Mouse (Mus musculus): ENCODE results near the gene Tns1. TPM values are rescaled to one million over a fixed set of nuclear protein-coding genes. Genes with fewer than 3 reads are reported as not detected.
A peak's percentile ranks its signal among the peaks of the same experiment; 100 is the strongest.

Tns1 gene
- polyA plus RNA-seq, 1 experiment from 2014 or later: 9.3 TPM

DNA sequence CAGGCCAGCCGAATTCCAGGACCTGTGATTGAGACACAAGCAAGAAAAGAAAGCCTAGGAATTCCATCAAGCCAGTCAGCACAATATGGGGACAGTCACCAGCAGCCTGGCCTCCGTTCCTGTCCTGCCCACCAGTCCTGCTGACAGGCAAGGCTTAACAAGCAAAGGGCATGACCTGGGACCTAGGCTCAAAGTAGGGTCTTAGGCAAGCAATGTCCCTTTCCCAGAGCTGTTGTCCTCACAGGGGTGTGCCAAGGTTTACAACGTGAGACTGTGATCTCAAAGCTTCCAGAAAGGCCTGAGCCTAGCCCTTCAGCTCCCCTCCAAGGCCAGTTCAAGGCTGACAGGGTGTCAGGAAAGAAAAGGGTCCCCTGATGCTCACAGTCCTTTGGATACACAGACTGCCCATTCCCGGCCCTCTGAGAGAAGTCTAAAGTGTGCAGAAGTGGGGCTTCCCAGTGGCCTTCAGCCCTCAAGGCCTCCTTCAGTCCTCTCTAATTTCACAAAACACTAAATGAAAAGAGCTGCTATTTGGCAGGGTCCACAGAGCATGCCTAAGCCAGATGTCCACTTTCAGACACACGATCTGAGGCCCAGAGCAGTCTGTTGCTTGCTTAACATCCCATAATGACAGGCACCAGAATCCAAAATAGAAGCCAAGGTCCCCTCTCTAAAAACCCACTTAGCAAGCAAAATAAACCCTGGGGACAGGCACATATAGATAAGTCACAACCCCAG, 131.9 kb downstream of the Tns1 start:
- Histone ChIP-seq H3K27ac (ENCODE audit: low read depth, low read length) (no peak overlapping the region), H3K4me1 (ENCODE audit: control insufficient read depth, insufficient read depth, low read length) (no peaks in the 10 kb centered on the region), H3K4me3 (ENCODE audit: low read depth, low read length) (no peak overlapping the region), H3K9me3 (ENCODE audit: control insufficient read depth, low read length) (no peaks in the 10 kb centered on the region), H3K4me2 (no peak overlapping the region), H3K9ac (ENCODE audit: low read length) (no peak overlapping the region), H3K27me3 (ENCODE audit: control insufficient read depth, insufficient read depth, low read length) (no peaks in the 10 kb centered on the region), H3K36me3 (ENCODE audit: control insufficient read depth, insufficient read depth, low read length) (no peaks in the 10 kb centered on the region)
- ATAC-seq (ENCODE audit: low FRiP score) (no peak), DNase-seq (ENCODE audit: low spot score, missing footprints) (no peak)
- WGBS: 60% methylated on average over 5 of the region's 5 CpGs

DNA sequence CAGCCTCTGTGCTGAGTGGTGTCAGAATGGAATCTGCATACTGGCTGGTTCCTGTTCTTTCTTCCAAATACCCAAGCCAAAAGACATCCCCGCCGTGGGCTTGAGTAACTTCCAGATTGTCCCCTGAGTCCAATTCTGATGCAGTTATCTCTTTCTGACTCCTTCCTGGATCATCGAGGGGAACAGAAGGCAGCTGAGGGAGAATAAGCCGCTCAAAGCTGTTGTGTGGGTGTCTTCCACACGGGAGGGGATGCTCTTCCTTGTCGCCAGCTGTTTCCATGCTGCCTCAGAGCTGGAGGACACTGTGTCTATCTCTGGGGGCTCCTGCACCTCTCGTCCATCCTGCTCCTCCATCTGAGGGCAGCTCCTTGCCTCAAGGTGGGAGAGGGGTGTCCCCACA, 133.0 kb downstream of the Tns1 start:
- 83% methylated on average over 7 of the region's 7 CpGs for WGBS
- H3K36me3 ChIP-seq (ENCODE audit: control insufficient read depth, insufficient read depth, low read length): no peaks in the 10 kb centered on the region
- no peak overlapping the region for H3K27ac ChIP-seq (ENCODE audit: low read depth, low read length)
- no peak for ATAC-seq (ENCODE audit: low FRiP score)
- no peak overlapping the region for H3K4me2 ChIP-seq
- DNase-seq (ENCODE audit: low spot score, missing footprints): no peak
- no peaks in the 10 kb centered on the region for H3K4me1 ChIP-seq (ENCODE audit: control insufficient read depth, insufficient read depth, low read length)
- H3K4me3 ChIP-seq (ENCODE audit: low read depth, low read length): no peak overlapping the region
- no peaks in the 10 kb centered on the region for H3K27me3 ChIP-seq (ENCODE audit: control insufficient read depth, insufficient read depth, low read length)
- H3K9me3 ChIP-seq (ENCODE audit: control insufficient read depth, low read length): no peaks in the 10 kb centered on the region
- no peak overlapping the region for H3K9ac ChIP-seq (ENCODE audit: low read length)

DNA sequence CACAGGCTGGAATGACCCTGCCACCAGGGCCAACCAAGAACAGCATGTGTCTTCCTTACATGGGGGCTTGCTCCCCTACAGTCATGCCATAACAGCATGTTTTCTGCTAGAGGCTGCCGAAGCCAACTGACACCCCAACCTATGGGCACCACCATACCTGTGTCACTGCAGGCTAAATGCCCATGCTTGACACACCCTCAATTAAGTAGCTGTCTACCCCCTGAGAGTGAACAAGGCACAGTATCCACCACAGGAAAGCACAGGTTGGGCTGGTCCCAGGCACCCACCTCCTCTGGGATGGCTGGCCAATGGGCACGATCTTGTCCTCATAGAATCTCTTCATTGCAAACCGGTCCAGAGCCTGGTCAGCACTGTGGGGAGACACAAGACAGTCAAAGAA, 134.2 kb downstream of the Tns1 start:
- Histone ChIP-seq H3K27me3 (ENCODE audit: control insufficient read depth, insufficient read depth, low read length) (no peaks in the 10 kb centered on the region), H3K4me2 (no peak overlapping the region), H3K27ac (ENCODE audit: low read depth, low read length) (no peak overlapping the region), H3K9me3 (ENCODE audit: control insufficient read depth, low read length) (no peaks in the 10 kb centered on the region), H3K4me3 (ENCODE audit: low read depth, low read length) (no peak overlapping the region), H3K9ac (ENCODE audit: low read length) (no peak overlapping the region), H3K36me3 (ENCODE audit: control insufficient read depth, insufficient read depth, low read length) (no peaks in the 10 kb centered on the region), H3K4me1 (ENCODE audit: control insufficient read depth, insufficient read depth, low read length) (no peaks in the 10 kb centered on the region)
- WGBS: 86% methylated on average over 3 of the region's 3 CpGs
- ATAC-seq (ENCODE audit: low FRiP score) (no peak), DNase-seq (ENCODE audit: low spot score, missing footprints) (no peak)

DNA sequence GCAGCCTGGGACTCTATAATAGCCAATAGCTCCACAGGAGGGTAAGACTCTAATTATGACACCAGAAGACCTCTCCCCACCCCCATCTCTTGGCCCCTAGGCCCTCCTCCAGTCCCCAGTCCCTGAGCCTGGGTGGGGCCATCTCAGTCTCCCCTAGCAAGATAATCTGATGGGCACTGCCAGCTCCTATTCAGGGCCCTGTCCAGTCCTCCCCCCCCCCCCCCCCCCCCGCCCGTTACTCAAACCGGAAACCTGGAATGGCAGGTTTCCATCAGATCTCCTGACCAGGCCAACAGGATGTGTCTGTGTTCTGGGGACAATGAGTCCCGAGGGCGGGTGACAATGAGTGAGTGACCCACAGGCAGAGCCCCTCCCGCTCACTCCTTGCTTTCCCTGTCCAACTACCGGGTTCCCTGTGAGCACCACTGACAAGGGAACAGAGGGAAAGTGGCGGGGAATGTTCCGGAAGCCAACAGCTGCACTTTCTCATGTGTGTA, 136.5 kb downstream of the Tns1 start:
- no peak for ATAC-seq (ENCODE audit: low FRiP score)
- H3K27ac ChIP-seq (ENCODE audit: low read depth, low read length): no peak overlapping the region

DNA sequence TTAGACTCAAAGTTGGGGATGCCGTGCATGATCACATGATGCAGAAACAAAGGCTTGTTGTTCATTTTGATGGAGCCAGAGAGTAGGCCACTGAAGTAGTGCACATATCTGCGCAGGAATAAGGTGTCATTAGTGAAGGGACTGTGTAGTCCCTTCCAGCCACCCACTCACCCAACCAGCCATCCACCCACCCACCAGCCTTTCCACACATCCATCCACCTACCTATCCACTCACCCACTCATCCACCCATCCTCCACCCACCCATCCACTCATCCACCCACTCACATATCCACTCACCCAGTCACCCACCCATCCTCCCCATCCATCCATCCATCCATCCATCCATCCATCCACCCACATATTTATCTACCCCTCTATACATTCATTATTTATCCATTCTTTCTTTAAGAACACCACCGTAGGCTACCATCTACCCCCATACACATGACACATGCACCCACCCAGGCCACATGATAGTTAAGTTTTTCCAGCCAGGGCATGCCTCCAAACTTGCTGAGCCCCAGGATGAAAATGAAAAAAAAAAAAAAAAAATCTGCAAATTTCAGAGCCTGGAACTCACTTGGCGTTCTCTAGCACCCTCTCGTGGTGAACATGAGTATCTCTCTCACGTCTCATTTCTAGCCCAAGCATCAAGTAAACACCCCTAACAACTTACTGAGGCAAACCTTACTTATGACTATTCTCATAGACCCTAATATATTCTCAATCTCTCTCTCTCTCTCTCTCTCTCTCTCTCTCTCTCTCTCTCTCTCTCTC, 137.8 kb downstream of the Tns1 start:
- H3K36me3 ChIP-seq (ENCODE audit: control insufficient read depth, insufficient read depth, low read length): no peaks in the 10 kb centered on the region
- no peaks in the 10 kb centered on the region for H3K27me3 ChIP-seq (ENCODE audit: control insufficient read depth, insufficient read depth, low read length)
- H3K4me3 ChIP-seq (ENCODE audit: low read depth, low read length): no peak overlapping the region
- no peaks in the 10 kb centered on the region for H3K9me3 ChIP-seq (ENCODE audit: control insufficient read depth, low read length)
- DNase-seq (ENCODE audit: low spot score, missing footprints) (peak; percentile 91), ATAC-seq (ENCODE audit: low FRiP score) (no peak)
- H3K27ac ChIP-seq (ENCODE audit: low read depth, low read length): no peak overlapping the region
- H3K9ac ChIP-seq (ENCODE audit: low read length): no peak overlapping the region
- no peak overlapping the region for H3K4me2 ChIP-seq
- 41% methylated on average over 6 of the region's 6 CpGs for WGBS
- no peaks in the 10 kb centered on the region for H3K4me1 ChIP-seq (ENCODE audit: control insufficient read depth, insufficient read depth, low read length)

More for the DNA sequence above, 136.5 kb downstream of the Tns1 start:
- Histone ChIP-seq H3K4me3 (ENCODE audit: low read depth, low read length) (no peak overlapping the region), H3K4me1 (ENCODE audit: control insufficient read depth, insufficient read depth, low read length) (no peaks in the 10 kb centered on the region), H3K4me2 (no peak overlapping the region), H3K27me3 (ENCODE audit: control insufficient read depth, insufficient read depth, low read length) (no peaks in the 10 kb centered on the region), H3K9me3 (ENCODE audit: control insufficient read depth, low read length) (no peaks in the 10 kb centered on the region), H3K9ac (ENCODE audit: low read length) (no peak overlapping the region), H3K36me3 (ENCODE audit: control insufficient read depth, insufficient read depth, low read length) (no peaks in the 10 kb centered on the region)
- DNase-seq (ENCODE audit: low spot score, missing footprints): no peak
- 62% methylated on average over 8 of the region's 9 CpGs for WGBS

DNA sequence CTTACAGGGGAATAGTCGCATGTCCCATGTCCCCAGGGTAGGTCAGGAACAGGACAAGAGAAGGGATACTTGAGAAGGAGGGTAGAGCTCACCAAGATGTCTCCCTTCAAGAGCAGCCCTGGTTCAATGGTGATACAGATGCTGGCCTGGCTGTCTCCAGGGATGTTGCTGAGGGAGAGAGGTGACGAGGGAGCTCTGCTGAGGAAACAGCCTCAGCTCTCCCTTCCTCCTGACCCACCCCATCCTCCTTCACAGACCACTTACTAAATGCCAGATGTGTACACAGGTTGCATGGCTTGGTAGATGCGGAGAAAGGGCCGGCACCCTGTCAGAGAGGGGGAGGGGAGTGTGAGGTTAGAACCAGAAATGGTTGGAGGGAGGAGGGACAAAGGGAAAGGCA, 138.6 kb downstream of the Tns1 start:
- Histone ChIP-seq H3K4me2 (no peak overlapping the region), H3K4me1 (ENCODE audit: control insufficient read depth, insufficient read depth, low read length) (no peaks in the 10 kb centered on the region), H3K4me3 (ENCODE audit: low read depth, low read length) (no peak overlapping the region), H3K9me3 (ENCODE audit: control insufficient read depth, low read length) (no peaks in the 10 kb centered on the region), H3K27me3 (ENCODE audit: control insufficient read depth, insufficient read depth, low read length) (no peaks in the 10 kb centered on the region), H3K9ac (ENCODE audit: low read length) (no peak overlapping the region), H3K27ac (ENCODE audit: low read depth, low read length) (no peak overlapping the region), H3K36me3 (ENCODE audit: control insufficient read depth, insufficient read depth, low read length) (no peaks in the 10 kb centered on the region)
- no peak for ATAC-seq (ENCODE audit: low FRiP score)
- 86% methylated on average over 4 of the region's 4 CpGs for WGBS
- no peak for DNase-seq (ENCODE audit: low spot score, missing footprints)

DNA sequence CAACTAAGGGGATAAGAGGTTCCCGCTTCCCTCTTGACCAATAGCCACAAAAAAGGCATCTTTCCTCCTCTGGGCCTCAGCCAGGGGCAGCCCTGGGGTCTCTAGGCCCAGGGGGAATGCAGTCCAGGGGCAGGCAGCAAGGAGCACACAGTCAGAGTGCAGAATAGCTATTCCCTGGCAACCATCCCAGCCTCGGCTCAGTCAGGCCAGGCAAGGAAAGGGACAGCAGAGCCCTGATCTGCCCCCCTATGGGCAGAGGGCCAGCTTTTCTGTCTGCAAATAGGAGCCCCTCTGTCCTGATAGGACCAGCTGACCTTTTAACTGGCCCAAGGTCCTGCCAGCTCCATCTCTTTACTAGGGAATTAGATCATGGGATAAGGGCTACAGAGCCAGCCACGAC, 145.0 kb downstream of the Tns1 start:
- no peak overlapping the region for H3K27ac ChIP-seq (ENCODE audit: low read depth, low read length)
- no peaks in the 10 kb centered on the region for H3K27me3 ChIP-seq (ENCODE audit: control insufficient read depth, insufficient read depth, low read length)
- no peak overlapping the region for H3K4me3 ChIP-seq (ENCODE audit: low read depth, low read length)
- ATAC-seq (ENCODE audit: low FRiP score) (no peak), DNase-seq (ENCODE audit: low spot score, missing footprints) (no peak)
- H3K9ac ChIP-seq (ENCODE audit: low read length): no peak overlapping the region
- no peak overlapping the region for H3K4me2 ChIP-seq
- no peaks in the 10 kb centered on the region for H3K9me3 ChIP-seq (ENCODE audit: control insufficient read depth, low read length)
- 67% methylated on average over 3 of the region's 3 CpGs for WGBS
- H3K4me1 ChIP-seq (ENCODE audit: control insufficient read depth, insufficient read depth, low read length): no peaks in the 10 kb centered on the region
- no peaks in the 10 kb centered on the region for H3K36me3 ChIP-seq (ENCODE audit: control insufficient read depth, insufficient read depth, low read length)

DNA sequence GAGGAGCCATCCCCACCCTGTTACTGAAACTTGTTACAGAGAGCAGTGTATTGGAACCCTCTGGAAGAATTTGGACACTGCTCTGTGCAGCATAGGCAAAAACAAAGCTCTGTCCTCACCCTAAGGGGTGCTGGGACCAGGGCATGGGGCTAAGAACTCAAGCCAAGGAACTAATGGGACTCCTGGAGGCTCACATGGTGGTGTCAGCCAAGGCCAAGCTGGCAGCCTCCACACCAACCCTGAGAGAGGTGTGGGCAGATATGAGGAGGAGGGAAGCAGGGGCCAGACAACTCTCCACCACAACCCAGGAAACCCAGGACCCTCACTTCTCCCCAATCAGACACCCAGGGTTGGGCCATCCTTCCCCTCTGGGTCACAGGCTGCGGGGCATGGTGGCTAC, 145.7 kb downstream of the Tns1 start:
- Histone ChIP-seq H3K27me3 (ENCODE audit: control insufficient read depth, insufficient read depth, low read length) (no peaks in the 10 kb centered on the region), H3K4me2 (no peak overlapping the region), H3K27ac (ENCODE audit: low read depth, low read length) (no peak overlapping the region), H3K4me1 (ENCODE audit: control insufficient read depth, insufficient read depth, low read length) (no peaks in the 10 kb centered on the region), H3K9me3 (ENCODE audit: control insufficient read depth, low read length) (no peaks in the 10 kb centered on the region), H3K36me3 (ENCODE audit: control insufficient read depth, insufficient read depth, low read length) (no peaks in the 10 kb centered on the region), H3K9ac (ENCODE audit: low read length) (no peak overlapping the region), H3K4me3 (ENCODE audit: low read depth, low read length) (no peak overlapping the region)
- no peak for DNase-seq (ENCODE audit: low spot score, missing footprints)
- ATAC-seq (ENCODE audit: low FRiP score): no peak
- 94% methylated on average over 1 of the region's 1 CpGs for WGBS

DNA sequence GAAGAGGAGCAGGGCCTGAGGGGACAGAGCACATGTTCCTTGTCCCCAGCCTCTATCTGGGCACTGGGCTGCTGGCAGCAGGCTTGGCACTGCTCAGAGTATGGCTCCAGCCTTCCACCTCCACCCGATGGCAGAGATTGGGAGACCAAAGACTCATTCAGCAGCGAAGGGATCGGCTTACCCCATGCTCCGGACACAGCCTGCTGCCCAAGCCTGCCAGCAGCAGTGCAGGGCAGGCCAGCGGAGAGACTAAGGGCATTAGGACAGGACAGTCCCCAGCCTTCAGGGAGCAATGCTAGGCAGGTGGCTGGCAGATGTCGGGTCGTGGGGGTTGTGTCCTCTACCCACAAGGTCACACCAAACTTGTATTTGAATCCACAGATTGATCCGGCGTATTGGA, 150.3 kb downstream of the Tns1 start:
- 68% methylated on average over 9 of the region's 9 CpGs for WGBS
- Histone ChIP-seq H3K4me1 (ENCODE audit: control insufficient read depth, insufficient read depth, low read length) (peaks cover 4% of the 10 kb centered on the region), H3K4me3 (ENCODE audit: low read depth, low read length) (no peak overlapping the region), H3K27ac (ENCODE audit: low read depth, low read length) (no peak overlapping the region), H3K27me3 (ENCODE audit: control insufficient read depth, insufficient read depth, low read length) (no peaks in the 10 kb centered on the region), H3K9ac (ENCODE audit: low read length) (no peak overlapping the region), H3K36me3 (ENCODE audit: control insufficient read depth, insufficient read depth, low read length) (no peaks in the 10 kb centered on the region), H3K4me2 (no peak overlapping the region), H3K9me3 (ENCODE audit: control insufficient read depth, low read length) (no peaks in the 10 kb centered on the region; the same call in 1 of the 2 replicates)
- DNase-seq (ENCODE audit: low spot score, missing footprints): no peak
- no peak for ATAC-seq (ENCODE audit: low FRiP score)

Measured in midbrain, embryonic 11.5 days (tissue).